Comparison of ENCODE assay signal across 8 mouse cellular contexts in genomic region chr13:72631373-72632021, GRCm38 (mm10). TPM values are rescaled to one million over a fixed set of nuclear protein-coding genes. Genes with fewer than 3 reads are reported as not detected.
DNase-seq lines count a peak whose midpoint lies in the region; ATAC-seq lines count a peak whose summit lies in the region.

No protein-coding gene starts in this region.

- H3K4me3 ChIP-seq in heart, embryonic 10.5 days = peak overlapping the region; percentile 80
- H3K4me3 ChIP-seq in hindbrain, embryonic 12.5 days = peak overlapping the region; percentile 75
- H3K4me3 ChIP-seq in midbrain, embryonic 15.5 days = peak overlapping the region; percentile 57

- H3K9me3 ChIP-seq in heart, embryonic 10.5 days = no peaks in the 10 kb centered on the region
- H3K9me3 ChIP-seq in hindbrain, embryonic 12.5 days (replicated peaks) = no peaks in the 10 kb centered on the region
- no peaks in the 10 kb centered on the region for H3K9me3 ChIP-seq in midbrain, embryonic 15.5 days

- no peak for ATAC-seq in hindbrain, embryonic 12.5 days (ENCODE audit: low FRiP score)
- ATAC-seq in midbrain, embryonic 15.5 days (replicated peaks) = no peak
- no peak for ATAC-seq in CD4-positive, CD25-positive, alpha-beta regulatory T cell, adult 4 months

- peak overlapping the region; percentile 65 for H3K4me2 ChIP-seq in hindbrain, embryonic 12.5 days (replicated peaks)
- peak overlapping the region; percentile 69 for H3K4me2 ChIP-seq in midbrain, embryonic 15.5 days

- no peak for DNase-seq in heart, embryonic 10.5 days (ENCODE audit: low spot score)
- DNase-seq in heart, adult 8-10 months (ENCODE audit: low spot score) = no peak
- DNase-seq in embryo, embryonic 10.5 days (ENCODE audit: low spot score) = peak; percentile 66
- DNase-seq in natural killer cell, adult 2 months (ENCODE audit: low spot score in 2 of 2) = no peak
- DNase-seq in gastrocnemius, postnatal 10 days = no peak

- H3K9ac ChIP-seq in hindbrain, embryonic 12.5 days = peak overlapping the region; percentile 86
- H3K9ac ChIP-seq in midbrain, embryonic 15.5 days = peak overlapping the region; percentile 78

- peaks cover 37% of the 10 kb centered on the region for H3K4me1 ChIP-seq in heart, embryonic 10.5 days
- H3K4me1 ChIP-seq in hindbrain, embryonic 12.5 days = peaks cover 41% of the 10 kb centered on the region
- H3K4me1 ChIP-seq in midbrain, embryonic 15.5 days = peaks cover 46% of the 10 kb centered on the region

- 0 out of 2 replicates have a peak, but pooled peaks cover 7% of the 10 kb centered on the region for H3K36me3 ChIP-seq in heart, embryonic 10.5 days
- 0 out of 2 replicates have a peak, but pooled peaks cover 4% of the 10 kb centered on the region for H3K36me3 ChIP-seq in hindbrain, embryonic 12.5 days
- no peaks in the 10 kb centered on the region for H3K36me3 ChIP-seq in midbrain, embryonic 15.5 days (replicated peaks)

- peaks cover 99% of the 10 kb centered on the region for H3K27me3 ChIP-seq in heart, embryonic 10.5 days (ENCODE audit: insufficient read depth, poor library complexity, severe bottlenecking)
- H3K27me3 ChIP-seq in hindbrain, embryonic 12.5 days = peaks cover 38% of the 10 kb centered on the region
- H3K27me3 ChIP-seq in midbrain, embryonic 15.5 days (replicated peaks) = peaks cover 28% of the 10 kb centered on the region

- under 1% methylated on average over 62 of the region's 62 CpGs for WGBS in heart, embryonic 10.5 days
- under 1% methylated on average over 62 of the region's 62 CpGs for WGBS in hindbrain, embryonic 12.5 days
- WGBS in midbrain, embryonic 15.5 days = under 1% methylated on average over 61 of the region's 62 CpGs

- H3K27ac ChIP-seq in heart, embryonic 10.5 days = peak overlapping the region; percentile 79
- H3K27ac ChIP-seq in hindbrain, embryonic 12.5 days = peak overlapping the region; percentile 94
- H3K27ac ChIP-seq in midbrain, embryonic 15.5 days = peak overlapping the region; percentile 92

RNA-seq across cellular contexts. Expression of gene Irx2, which starts 2.9 kb away (rescaled TPM):
- polyA plus RNA-seq in heart, embryonic 10.5 days (2016; fragmentation: Nextera tagmentation; extraction: Ambion mirVana) = 10.1 and 12.8 TPM in 2 replicates
- total RNA-seq in heart, adult 8-10 months (2022) = 1 to 10 TPM; 3.8 to 7.4 (median 4.9) TPM
- polyA plus RNA-seq in hindbrain, embryonic 12.5 days (2016; fragmentation: Nextera tagmentation; extraction: Ambion mirVana) = 62.7 and 67.2 TPM in 2 replicates
- 41.5 and 52.6 TPM in 2 replicates for polyA plus RNA-seq in midbrain, embryonic 15.5 days (2015; fragmentation: Nextera tagmentation; extraction: Ambion mirVana)
- not detected for polyA plus RNA-seq in CD4-positive, CD25-positive, alpha-beta regulatory T cell, adult 4 months (2017; shearing (Covaris generic))
- under 1 TPM in 1 of 2 experiments, not detected in 1; 0.18 TPM for total RNA-seq in gastrocnemius, postnatal 10 days (2021)

Comparison
In these comparisons a context has a peak if more than half of its experiments do, and no peak if none do; other contexts are left out.
1. RNA of gene Irx2, which starts 2.9 kb away (polyA plus RNA-seq): 62.7 to 67.2 TPM in hindbrain, embryonic 12.5 days, 41.5 to 52.6 TPM in midbrain, embryonic 15.5 days and 10.1 to 12.8 TPM in heart, embryonic 10.5 days; not detected in CD4-positive, CD25-positive, alpha-beta regulatory T cell, adult 4 months; every median in the first group is over 10 times any median in the second.
2. Peak in every context shown above with its lines, with median percentiles within 50 percentile points of each other: H3K27ac ChIP-seq and H3K4me3 ChIP-seq.